Mouse (Mus musculus): ENCODE data around the gene Troap. TPM values are rescaled to one million over a fixed set of nuclear protein-coding genes. Genes with fewer than 3 reads are reported as not detected.
A peak's percentile ranks its signal among the peaks of the same experiment; 100 is the strongest.

Gene Troap
- total RNA-seq, 2 experiments from 2014 or later = 11.9 to 28.1 TPM

DNA sequence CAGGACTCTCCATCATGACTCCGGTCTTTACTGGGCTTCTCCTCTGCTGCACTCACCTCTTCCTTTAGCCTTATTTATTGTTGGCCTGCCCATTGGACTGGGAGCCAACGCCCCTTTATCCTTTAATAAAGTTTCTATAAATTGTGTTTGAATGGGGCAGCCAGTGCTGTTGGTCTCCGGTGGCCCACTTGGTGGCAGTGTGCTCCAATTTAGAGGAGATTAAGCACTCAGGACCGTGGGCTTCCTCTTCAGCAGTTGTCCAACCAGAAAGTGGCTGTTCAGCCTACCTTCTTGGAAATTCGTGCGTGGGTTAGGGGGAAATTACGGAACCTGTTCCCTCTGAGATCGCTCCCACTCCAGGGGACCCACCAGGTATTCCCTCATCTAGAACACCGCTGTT is 8.9 kb downstream of the Troap start:
- ATAC-seq (replicated peaks; ENCODE audit: low FRiP score, poor library complexity, severe bottlenecking) = no peak

DNA sequence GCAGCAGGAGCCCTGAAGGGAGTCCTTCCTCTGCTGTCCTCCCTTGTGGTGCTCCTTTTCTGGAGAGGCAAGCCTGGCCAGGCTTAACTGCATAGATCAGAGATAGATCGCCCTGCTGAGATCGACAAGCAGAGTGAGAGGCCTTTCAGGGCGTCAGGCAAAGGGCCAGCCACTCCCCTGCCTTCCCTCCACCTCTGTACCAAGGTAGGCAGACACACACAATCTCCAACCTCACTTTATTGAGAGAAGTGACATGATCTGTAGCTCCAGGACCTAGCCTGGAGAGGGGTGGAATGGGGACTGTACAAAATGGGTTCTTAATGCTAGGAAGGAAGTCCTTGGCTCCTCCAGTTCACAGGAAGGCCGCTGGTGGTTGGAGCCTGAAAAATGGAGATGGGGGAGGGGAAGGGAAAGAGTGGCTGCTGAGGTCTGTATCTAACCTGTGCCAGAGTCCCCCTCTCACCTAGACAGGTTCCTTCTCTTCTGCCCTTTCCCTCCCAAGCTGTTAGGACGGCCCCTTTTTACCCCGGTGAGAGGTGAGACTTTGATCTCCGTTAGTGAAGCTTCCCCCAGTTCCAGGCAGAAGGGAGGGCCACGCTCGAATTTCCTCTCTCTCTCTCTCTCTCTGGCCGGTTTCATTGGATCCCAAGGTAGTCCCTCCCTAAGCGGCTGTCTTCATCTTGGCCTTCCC is 9.6 kb downstream of the Troap start:
- ATAC-seq (replicated peaks; ENCODE audit: low FRiP score, poor library complexity, severe bottlenecking) = no peak

DNA sequence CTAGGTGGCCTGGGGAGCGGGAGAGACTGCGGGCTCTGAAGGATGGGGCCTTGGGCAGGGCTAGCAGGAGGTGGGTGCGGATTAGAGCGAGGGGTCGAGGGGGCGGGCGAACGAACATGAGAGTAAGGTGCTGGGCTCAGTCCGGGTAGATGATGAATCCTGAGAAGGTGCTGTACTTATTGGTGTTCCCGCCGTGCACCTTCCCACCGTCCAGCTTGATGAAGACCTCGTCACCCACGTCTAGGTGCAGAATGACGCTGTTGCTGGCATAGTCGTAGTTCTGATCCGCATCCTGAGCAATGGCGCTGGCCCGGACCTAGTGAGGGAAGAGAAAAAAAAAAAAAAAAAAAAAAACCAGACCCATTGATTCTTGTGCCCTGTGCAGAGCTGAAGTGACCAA is 10.2 kb downstream of the Troap start:
- no peak for ATAC-seq (replicated peaks; ENCODE audit: low FRiP score, poor library complexity, severe bottlenecking)

DNA sequence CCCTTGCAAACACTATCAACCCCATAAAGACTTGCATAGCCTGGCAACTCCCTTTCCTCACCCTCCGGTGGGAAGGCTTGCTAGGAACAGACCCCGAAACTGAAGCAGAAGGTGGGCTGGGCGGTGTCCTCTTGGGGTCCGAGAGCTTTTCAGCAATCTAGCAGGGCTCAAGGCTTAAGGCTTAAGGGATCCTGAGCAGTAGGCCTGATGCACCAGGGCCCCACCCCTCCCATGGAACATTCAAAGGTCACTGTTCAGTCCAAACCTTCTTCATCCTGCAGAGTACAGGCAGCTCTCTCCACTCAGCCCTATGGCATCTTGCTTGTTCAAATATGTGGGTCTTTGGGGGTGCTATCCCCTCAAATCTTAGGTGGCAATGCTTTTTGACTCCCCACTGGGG is 11.6 kb downstream of the Troap start:
- no peak for ATAC-seq (replicated peaks; ENCODE audit: low FRiP score, poor library complexity, severe bottlenecking)

DNA sequence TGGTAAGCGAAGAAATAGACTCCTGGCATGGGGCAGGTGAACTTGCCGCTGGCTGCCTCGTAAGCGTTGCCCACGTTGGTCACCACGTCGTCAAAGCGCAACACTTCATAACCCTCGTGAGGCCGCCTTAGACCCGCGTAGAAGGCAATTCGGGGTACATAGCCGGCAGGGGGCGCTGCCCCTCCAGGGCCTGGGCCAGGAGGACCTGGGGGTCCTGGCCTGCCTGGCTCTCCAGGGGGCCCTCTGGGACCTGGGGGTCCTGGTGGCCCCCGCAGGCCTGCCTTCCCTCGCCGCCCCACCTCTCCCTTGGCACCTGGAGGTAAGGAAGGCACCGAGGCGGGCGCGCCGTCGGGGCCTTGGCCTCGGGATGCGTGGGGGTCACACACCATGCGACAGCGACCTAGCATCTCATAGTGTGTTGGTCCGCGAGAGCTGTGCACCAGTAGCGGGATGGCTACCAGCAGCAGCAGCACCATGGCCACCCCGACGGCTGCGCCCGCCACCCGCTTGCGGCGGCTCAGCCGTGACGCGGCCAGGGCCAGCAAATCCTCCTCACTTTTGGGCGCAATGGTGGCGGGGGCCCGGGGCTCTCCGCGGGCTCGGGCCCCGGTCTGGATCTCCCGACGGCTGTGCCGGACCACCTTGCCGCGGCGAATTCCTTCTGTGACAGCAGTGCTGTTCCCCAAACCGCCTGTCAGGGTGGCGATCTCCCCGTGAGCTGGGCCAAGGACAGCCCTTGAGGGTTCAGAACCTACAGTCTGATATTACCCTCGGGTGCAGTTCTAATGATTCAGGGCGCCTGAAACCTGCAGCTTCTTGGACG is 13.1 kb downstream of the Troap start, which contains the start of gene C1ql4:
Gene C1ql4, minus strand, starts transcription at position 565 of the 823 bp plus-strand sequence.
- no peak for ATAC-seq (replicated peaks; ENCODE audit: low FRiP score, poor library complexity, severe bottlenecking)

DNA sequence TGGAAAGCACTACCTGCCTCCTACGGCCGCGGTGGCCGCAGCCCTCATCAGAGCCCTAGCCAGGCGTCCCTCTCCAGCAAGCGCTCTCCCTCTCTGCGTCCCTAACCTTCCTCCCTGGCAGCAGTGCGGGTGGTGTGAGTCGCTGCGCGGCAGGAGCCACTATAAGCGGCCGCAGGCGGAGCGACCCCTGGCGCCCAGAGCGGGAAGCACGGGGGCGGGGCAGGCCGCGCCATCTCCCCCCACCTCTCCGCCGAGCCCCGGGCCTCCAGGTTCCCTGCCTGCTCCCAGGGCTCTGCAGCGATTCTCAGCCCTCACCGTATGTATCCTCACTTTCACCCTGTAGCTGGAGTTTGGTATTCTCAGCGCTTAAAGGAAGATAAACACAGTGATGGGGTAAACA is 13.9 kb downstream of the Troap start:
- ATAC-seq (replicated peaks; ENCODE audit: low FRiP score, poor library complexity, severe bottlenecking) = peak; percentile 47; the same call in 1 of the 2 replicates

DNA sequence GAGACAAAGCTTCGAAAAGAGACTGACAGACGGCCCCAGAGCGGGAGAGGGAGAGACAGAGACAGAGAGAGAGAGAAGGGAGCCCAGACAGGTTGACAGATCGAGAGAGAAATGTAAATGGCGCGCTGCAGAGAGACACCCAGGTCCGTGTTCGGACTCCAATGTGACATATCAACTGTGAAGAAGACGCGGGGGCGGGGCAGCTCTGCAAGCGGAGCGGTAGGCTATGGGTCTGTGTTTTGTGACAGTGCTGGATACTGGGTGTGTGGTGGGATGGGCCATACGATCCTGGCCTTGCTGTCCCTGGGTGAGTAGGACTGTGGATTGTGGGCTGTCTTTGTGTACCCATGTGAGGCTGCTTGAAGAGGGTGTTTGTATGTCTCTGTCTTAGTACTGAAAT is 14.7 kb downstream of the Troap start:
- ATAC-seq (replicated peaks; ENCODE audit: low FRiP score, poor library complexity, severe bottlenecking) = no peak

DNA sequence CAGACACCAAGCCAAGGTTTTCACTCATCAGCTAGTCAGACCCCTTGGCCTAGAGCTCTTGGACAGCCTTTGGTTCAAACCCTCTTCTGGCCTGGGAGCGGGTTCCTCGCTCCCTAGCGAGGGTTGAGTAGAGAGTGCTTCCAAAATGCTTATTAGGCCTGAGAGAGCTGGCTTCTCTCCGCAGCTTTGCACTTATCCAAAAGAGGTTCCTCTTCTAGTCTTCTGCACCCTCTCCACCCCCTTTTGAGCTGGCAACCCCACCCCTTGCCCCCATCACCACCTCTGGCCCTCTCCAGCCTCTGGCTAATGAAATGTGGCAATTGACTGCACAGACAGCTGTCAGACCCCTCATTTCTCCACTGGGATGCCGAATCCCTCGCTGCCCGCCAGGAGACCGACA is 18.5 kb downstream of the Troap start, which contains the start of gene Dnajc22:
Gene Dnajc22, plus strand, starts transcription at position 301 of the 400 bp plus-strand sequence.
- ATAC-seq (replicated peaks; ENCODE audit: low FRiP score, poor library complexity, severe bottlenecking) = no peak

DNA sequence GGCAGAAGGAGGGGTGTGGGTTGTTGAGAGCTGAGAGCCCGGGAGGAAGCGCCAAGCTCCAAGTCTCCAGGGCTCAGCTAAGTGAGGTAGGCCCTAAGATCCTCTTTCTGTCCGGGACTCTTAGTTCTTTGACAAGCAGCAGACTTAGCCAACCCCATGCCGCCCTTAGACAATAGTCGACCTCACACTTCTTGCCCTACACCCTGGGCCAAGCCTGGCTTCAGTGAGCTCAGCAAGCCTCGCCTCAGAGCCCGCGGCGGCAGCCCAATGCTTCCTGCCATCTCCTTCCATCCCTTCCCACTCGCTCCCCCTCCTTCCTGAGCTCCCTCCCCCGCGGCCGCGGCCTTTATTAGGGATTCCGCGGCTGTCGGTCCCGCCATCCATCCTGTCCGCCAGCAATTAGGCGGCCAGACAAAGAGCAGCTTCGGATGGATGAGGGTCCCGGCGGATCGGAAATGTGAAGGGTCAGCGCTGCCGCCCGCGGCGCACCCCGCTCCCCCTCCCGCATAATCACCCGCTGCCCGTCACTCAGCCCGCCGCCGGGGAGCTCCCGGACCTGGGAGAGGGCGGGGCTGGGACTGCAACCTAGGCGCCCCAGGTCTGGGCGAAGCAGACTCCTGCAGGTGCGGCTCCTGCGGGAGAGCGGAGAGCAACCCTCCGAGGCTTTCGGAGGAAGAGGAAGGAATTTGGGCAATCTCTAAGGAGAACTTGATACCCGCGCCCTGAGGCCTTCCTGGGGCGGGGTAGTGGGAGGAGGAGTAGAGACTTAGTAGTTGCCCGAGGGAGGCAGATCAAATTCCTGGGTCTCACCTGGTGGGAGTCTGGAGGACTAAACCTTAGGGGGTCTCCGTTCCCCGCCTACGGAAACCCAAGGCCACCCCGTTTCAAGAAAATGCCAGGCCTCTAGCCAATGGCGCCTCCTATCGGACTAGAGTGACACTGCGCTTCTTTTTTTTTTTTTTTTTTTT is 19.2 kb downstream of the Troap start:
- no peak for ATAC-seq (replicated peaks; ENCODE audit: low FRiP score, poor library complexity, severe bottlenecking)

DNA sequence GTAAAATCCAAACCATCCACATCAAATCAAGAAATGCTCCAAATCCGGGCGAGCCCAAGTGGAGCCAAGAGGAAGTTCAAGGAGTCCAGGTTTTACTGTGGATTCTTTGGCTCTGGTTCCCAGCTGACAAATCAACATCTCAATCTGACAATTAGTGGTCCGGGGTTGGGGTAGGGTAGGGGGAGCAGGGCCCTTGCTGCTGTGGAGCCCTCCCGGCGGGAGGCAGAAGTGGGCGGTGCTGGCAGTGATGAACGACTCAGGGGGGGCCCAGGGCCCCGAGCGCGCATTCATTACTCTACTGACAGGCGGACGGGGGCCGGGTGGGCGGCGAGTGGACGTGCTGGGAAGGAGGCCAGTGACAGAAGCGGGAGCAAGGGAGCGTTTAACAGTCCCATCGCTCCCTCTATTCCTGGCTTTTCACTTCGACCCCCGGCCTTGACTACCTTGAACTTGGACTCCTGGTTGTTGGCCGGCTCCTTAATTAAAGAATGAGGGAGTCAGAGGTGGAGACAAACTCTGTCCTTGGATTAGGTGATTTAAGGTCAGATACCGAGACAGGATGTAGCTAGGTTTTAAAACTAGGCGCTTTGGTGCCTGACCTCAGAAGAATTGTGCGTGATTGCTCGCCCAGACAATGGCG is 20.4 kb downstream of the Troap start:
- ATAC-seq (replicated peaks; ENCODE audit: low FRiP score, poor library complexity, severe bottlenecking) = no peak

DNA sequence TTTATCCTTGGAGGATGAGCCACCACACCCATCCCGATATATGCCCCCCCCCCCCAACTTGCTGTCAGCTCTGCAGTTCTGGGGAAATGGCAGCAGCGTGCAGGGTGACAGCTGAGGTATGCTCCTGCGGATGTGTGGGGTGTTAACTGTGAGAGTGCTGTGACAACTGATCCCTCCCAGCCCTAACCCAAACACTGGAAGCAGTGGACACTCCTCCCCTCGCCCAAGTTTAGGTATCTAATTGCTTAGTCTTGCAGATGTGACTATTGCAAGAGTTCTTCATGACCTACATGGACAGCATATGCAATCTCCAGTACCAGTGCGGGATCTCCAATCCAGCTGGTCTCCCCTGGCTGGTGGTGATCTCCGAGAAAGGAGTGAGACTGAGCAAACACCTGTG is 21.0 kb downstream of the Troap start:
- no peak for ATAC-seq (replicated peaks; ENCODE audit: low FRiP score, poor library complexity, severe bottlenecking)

DNA sequence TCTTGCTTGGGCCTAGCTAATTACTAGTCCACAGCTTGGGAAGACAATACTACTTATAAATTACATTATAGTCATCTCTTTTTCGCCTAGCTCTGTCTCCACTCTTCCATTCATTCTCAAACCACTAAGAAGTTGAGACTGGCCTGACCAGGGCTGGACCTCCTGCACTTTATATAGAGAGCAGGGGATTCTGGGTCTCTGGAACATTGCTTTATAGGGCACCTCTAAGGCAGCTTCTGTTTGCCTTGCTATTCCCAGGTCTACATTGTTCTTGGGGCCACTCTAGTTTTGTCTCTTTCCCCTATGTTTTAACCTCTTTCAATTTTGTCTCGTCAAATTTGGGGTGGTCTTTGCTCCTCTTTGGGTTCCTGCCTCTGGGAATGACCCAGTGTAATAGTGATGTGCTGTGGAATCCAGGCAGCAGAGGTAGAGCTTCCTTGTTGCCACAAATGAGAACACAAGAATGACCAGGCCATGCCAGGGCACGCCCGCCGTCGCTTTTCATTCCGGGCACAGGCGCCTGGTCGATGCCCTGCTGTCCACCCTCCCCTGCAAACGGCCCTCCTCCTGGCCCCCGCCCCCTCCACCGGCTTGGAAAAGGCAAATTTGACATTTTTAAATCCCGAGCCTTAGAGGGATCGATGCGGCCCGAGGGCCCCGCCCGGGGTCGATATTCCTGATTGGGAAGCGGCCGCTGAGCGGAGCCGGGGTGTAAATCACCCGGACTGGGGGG is 21.9 kb downstream of the Troap start:
- no peak for ATAC-seq (replicated peaks; ENCODE audit: low FRiP score, poor library complexity, severe bottlenecking)

DNA sequence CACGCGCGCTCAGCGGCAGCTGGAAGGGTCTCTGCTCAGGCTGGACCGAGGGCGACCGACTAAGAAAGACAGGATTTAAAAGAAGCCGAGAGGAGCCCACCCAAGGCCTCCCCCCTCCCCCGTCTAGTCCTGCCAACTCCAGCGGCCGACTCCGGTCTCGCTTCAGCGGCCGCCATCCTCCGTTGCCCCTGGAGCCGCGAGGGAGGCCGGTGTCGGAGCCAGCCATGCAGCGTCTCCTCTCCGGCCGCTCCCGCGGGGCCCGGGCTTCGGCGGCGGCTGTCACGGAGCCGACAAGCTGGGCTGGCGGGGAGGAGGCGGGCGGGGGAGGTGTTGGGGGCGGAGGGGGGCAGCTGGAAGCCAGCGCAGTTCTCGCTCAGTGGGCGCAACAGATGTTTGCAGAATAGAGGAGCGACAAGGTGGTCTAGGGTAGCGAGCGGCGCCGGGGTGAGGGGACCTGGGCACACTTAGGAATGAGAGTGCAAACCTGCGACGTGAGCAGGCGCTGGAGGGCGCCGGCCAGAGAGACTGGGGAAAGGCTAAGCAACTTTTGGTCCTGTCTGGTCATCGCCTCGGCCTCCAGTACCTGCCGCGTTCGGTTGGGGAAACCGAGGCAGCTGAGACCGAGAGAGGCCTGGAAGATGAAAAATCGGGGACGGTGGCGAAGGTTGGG is 22.6 kb downstream of the Troap start:
- no peak for ATAC-seq (replicated peaks; ENCODE audit: low FRiP score, poor library complexity, severe bottlenecking)

DNA sequence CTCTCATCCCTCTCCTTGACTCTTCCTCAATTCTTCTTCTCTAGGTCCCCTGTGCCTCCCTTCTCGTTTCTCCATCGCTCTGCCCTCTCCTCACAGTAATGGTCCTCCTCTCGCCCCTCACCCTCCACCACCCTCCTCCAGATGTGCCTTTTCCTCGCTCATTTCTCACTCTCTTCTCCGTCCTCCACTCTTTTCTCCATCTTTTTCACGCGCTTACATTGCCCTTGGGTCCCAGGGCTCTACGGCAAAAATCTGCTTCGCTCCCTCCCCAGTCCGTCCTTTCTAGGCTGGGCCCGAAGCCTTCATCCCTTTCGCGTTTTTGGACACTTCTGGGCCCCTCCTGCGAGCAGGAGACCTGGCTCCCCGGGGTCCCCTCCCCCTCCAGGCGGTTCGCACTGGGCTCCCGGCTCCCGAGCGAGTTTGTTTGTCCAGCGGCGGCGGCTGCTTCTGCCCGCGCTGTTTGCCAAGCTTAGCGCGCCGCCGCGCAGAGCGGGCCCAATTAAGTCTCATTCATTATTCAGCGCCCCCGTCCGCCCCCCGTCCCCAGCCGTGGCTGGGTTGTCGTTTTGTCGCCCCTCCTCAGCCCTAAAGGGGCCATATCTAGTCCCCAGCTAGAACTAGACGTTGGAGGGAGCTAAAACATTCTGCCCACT is 23.6 kb downstream of the Troap start:
- ATAC-seq (replicated peaks; ENCODE audit: low FRiP score, poor library complexity, severe bottlenecking) = no peak

DNA sequence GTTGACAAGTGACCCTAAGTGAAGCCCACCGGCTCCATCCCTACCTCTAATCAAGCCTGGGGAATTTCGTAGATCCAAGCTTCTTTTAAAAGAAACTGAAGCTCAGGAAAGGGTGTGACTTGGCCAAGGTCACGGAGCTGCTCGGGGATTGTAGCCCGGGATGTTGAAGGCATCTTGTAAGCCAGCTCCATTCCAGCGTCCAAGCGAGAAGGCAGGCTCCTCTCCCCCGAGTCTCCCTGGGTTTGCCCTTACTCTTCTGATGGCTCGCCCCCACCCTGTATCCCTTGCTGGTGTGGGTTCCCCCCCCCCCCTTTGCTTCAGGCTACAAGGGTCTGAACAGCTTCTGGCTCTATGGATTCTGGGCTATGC is 24.1 kb downstream of the Troap start:
- no peak for ATAC-seq (replicated peaks; ENCODE audit: low FRiP score, poor library complexity, severe bottlenecking)

DNA sequence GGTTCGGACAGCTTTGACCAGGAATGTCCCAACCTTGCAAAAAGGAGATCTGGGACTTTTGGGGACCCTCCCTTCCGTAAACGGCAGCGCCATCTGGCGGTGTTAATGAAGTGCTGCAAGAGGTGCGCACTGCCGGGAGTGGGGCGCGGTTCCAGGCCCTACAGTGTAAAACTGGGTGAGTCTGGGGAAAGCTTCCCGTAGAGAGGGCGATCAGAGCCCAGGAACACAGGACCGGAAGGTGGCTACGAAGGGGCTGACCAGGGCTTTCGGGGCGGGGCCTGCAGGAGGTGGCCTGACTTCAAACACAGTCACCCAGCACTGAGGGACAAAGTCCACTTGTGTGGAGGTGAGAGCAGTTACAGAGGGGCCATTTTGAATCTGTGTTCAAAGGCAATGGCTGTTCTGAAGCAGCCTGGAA is 24.8 kb downstream of the Troap start:
- peak; percentile 45; the same call in 1 of the 2 replicates for ATAC-seq (replicated peaks; ENCODE audit: low FRiP score, poor library complexity, severe bottlenecking)

DNA sequence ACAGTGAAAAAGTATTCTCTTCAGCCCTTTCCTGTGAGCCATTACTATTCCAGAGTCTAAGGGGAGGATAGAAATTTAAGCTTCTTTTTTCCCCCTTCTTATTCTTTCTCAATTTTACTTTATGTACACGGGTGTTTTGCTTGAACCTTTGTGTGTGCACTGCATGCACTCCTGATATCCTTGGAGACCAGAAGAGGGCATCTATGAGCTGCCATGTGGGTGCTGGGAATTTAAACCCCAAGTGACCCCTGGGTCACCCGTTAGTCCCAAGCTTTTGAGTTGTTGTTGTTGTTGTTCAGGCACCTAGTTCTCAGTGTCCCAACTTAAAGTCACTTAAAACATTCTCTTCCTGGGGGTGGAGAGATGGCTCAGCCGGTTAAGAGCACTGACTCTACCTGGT is 25.6 kb downstream of the Troap start:
- no peak for ATAC-seq (replicated peaks; ENCODE audit: low FRiP score, poor library complexity, severe bottlenecking)

DNA sequence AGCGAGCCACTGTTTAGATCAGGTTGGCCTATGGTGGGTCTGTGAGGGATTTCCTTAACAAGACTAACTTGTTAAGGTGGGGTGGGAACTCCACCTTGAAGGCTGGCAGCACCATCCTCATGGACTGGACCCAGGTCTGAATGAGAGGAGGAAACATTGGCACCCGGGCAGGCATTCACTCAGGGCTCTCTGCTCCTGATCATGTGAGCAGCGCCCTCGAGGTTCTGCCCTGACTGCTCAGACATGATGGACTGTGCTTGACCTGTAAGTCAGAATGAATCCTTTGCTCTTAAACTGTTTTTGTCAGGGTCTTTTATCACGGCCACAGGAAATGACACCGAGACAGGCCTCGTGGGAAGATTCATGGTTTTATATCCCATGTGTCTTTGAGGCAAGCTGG is 30.9 kb downstream of the Troap start:
- ATAC-seq (replicated peaks; ENCODE audit: low FRiP score, poor library complexity, severe bottlenecking) = no peak
